Mouse (Mus musculus): ENCODE results near the gene Lgr6. TPM values are rescaled to one million over a fixed set of nuclear protein-coding genes. Genes with fewer than 3 reads are reported as not detected.

Gene Lgr6
- polyA plus RNA-seq, 1 experiment = 0.21 TPM

DNA sequence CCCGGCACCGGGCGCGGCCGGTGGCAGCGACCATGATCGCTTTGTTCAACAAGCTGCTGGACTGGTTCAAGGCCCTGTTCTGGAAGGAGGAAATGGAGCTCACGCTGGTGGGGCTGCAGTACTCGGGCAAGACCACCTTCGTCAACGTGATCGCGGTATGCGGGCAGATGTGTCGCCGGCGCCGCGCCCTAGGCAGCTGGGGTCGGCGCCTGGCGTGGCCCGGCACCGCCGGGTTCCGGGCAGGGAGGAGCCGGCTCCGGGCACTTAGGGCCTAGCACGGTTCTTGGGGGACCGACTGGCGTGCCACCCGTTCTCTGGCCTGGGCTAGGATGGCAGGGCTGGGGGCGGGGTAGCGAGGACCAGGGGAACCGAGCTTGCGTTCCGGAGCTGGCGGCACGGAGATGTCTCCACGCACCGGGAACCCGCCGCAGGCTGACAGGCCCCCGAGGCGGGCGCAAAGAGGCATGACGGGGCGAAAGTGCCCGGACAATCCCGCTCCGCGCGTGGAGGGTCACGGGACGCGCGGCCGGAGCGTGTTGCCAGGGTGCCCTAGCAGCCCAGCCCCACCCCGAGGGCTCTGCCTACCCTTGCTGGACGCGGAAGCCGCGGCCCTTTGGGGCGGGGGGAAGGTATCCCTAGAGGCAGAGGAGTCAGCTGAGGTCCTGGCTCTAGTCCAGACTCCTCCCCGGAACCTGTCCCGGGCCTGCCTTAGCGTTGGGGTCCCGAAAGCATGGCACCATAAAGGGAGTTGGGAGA lies 42.0 kb upstream of the Lgr6 start:
- Histone ChIP-seq H3K4me3 (ENCODE audit: extremely low read depth, insufficient read depth, insufficient read length) (peak overlapping the region; percentile 91), H3K27me3 (ENCODE audit: control insufficient read depth, insufficient read depth, low read length) (no peaks in the 10 kb centered on the region), H3K27ac (ENCODE audit: insufficient read depth, low read length) (peak overlapping the region; percentile 90), H3K36me3 (ENCODE audit: control insufficient read depth, insufficient read depth, low read length) (peaks cover 9% of the 10 kb centered on the region), H3K4me1 (ENCODE audit: control insufficient read depth, insufficient read depth, insufficient read length) (peaks cover 12% of the 10 kb centered on the region; the same call in 1 of the 2 replicates)
- peak; percentile 40 to 78 for DNase-seq (ENCODE audit: low read depth in 1 of 2, low spot score in 2 of 2)
- TF ChIP-seq POLR2A (IDR thresholded peaks at IDR 0.05; ENCODE audit: low read depth, low read length) (no peak; the same call in 1 of the 2 replicates), CTCF (IDR thresholded peaks at IDR 0.05; ENCODE audit: extremely low read depth, insufficient read depth, insufficient read length, insufficient replicate concordance) (no peak)
- under 1% methylated on average over 68 of the region's 69 CpGs for WGBS

DNA sequence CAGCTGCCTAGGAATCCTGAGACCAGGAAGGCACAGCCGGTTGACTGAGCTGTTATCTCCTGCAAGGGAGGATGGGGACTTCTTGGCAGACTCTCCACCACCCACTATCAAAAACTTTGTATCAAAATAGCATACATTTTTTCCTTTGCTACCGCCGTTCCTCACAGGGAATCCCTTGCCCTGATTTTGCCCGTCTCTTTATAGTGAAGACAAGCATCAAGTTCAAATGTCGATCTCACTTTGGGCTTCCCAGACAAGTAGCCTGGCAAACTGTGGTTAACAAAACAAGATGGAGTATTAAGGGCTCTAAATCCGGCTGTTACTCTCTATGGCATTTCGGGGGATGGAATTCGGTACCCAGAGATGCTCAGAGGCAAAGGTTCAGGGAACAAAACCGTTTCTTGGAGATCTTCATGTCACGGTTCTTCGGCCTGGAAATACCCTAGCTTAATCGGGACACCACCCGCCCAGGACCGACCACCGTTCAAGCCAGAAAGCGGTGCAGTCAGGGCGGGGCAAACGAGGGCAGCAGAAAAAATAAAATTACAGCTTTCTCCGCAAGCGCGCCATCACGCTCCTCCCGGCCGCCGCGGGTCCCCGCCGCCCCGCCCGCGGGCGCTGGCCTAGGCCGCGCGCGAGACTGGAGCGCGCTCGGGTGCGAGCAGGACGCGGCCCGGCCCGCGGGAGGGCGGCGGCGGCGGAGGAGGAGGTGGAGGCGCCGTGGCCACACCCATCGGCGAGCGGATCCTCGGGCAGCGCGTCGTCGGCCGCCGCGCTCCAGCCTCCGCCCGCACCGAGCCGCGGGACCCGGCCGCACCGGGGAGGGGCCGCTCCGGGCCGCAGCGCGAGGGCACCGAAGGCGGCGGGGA lies 41.2 kb upstream of the Lgr6 start, which contains the start of gene Arl8a:
Gene Arl8a (plus strand): TSS at position 748 of the 869 bp plus-strand sequence.
- peak within 1 kb of the TSS; percentile 90 for H3K27ac ChIP-seq (ENCODE audit: insufficient read depth, low read length)
- peak within 1 kb of the TSS; percentile 91 for H3K4me3 ChIP-seq (ENCODE audit: extremely low read depth, insufficient read depth, insufficient read length)
- peaks cover 9% of the 10 kb centered on the region for H3K36me3 ChIP-seq (ENCODE audit: control insufficient read depth, insufficient read depth, low read length)
- peak; percentile 42 to 86 for DNase-seq (ENCODE audit: low read depth in 1 of 2, low spot score in 2 of 2)
- H3K4me1 ChIP-seq (ENCODE audit: control insufficient read depth, insufficient read depth, insufficient read length) = peaks cover 12% of the 10 kb centered on the region; the same call in 1 of the 2 replicates
- H3K27me3 ChIP-seq (ENCODE audit: control insufficient read depth, insufficient read depth, low read length) = no peaks in the 10 kb centered on the region
- WGBS = 4% methylated on average over 78 of the region's 78 CpGs
- TF ChIP-seq POLR2A (IDR thresholded peaks at IDR 0.05; ENCODE audit: low read depth, low read length) (no peak), CTCF (IDR thresholded peaks at IDR 0.05; ENCODE audit: extremely low read depth, insufficient read depth, insufficient read length, insufficient replicate concordance) (no peak)

DNA sequence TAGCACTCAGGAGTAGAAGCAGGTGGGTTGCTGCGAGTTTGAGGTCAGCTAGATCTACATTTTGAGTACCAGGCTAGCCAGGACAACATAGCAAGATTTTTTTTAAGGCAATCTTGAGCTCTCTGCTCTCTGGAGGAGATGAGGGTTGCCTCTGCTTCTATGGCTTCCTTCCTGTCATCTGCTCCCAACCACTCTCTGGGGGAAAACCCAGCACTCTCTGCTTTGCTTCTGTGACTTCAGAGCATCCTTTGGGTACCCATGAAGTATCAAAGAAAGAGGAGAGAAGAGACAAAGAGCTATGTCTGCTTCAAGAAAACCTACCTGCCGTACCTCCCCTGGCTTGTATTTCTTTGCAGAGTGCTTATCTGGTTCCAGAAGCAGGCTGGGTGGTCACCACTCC lies 38.9 kb upstream of the Lgr6 start:
- no peak overlapping the region for H3K27ac ChIP-seq (ENCODE audit: insufficient read depth, low read length)
- 91% methylated on average over 2 of the region's 2 CpGs for WGBS
- DNase-seq (ENCODE audit: low read depth in 1 of 2, low spot score in 2 of 2) = no peak
- H3K36me3 ChIP-seq (ENCODE audit: control insufficient read depth, insufficient read depth, low read length) = peaks cover 12% of the 10 kb centered on the region
- H3K4me3 ChIP-seq (ENCODE audit: extremely low read depth, insufficient read depth, insufficient read length) = no peak overlapping the region
- H3K27me3 ChIP-seq (ENCODE audit: control insufficient read depth, insufficient read depth, low read length) = no peaks in the 10 kb centered on the region
- H3K4me1 ChIP-seq (ENCODE audit: control insufficient read depth, insufficient read depth, insufficient read length) = peaks cover 12% of the 10 kb centered on the region; the same call in 1 of the 2 replicates
- TF ChIP-seq POLR2A (IDR thresholded peaks at IDR 0.05; ENCODE audit: low read depth, low read length) (no peak), CTCF (IDR thresholded peaks at IDR 0.05; ENCODE audit: extremely low read depth, insufficient read depth, insufficient read length, insufficient replicate concordance) (no peak)

DNA sequence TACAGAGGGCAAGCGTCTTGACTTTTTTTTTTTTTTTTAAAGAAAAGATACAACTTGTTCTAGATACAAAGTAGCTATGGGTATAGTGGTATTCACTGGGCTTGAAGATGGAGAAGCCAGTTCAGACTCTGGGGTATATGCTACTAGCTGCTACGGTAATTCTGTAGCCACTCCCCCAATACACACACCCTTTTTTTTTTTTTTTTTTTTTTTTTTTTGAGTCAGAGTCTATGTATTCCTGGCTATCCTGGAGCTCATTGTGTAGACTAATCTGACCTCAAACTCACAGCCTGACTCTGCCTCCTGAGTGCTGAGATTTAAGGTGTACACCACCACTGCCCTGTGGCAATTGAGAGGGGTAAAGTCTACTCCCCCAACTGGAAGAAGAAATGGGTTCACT lies 37.4 kb upstream of the Lgr6 start:
- Histone ChIP-seq H3K4me3 (ENCODE audit: extremely low read depth, insufficient read depth, insufficient read length) (no peak overlapping the region), H3K27ac (ENCODE audit: insufficient read depth, low read length) (no peak overlapping the region), H3K4me1 (ENCODE audit: control insufficient read depth, insufficient read depth, insufficient read length) (peaks cover 7% of the 10 kb centered on the region; the same call in 1 of the 2 replicates), H3K27me3 (ENCODE audit: control insufficient read depth, insufficient read depth, low read length) (no peaks in the 10 kb centered on the region), H3K36me3 (ENCODE audit: control insufficient read depth, insufficient read depth, low read length) (peaks cover 12% of the 10 kb centered on the region)
- 82% methylated on average over 2 of the region's 2 CpGs for WGBS
- TF ChIP-seq CTCF (IDR thresholded peaks at IDR 0.05; ENCODE audit: extremely low read depth, insufficient read depth, insufficient read length, insufficient replicate concordance) (no peak), POLR2A (IDR thresholded peaks at IDR 0.05; ENCODE audit: low read depth, low read length) (no peak)
- no peak for DNase-seq (ENCODE audit: low read depth in 1 of 2, low spot score in 2 of 2)

DNA sequence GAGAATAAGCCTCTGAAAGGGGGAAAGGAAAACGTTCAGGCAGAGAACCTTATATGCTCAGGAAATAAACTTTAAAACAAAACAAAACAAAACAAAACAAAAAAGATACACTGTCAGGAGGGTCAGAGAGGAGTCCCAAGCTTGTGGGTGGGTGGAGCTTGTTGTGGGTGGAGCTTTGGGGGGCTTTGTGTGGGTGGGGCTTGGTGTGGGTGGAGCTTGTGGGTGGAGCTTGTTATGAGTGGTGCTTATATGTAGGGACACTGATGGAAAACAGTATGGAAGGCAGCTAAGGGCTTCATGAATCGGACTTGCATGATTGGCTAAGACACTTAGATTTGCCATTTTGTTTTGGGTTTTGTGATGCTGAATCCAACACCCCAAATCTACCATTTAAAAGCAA lies 34.8 kb upstream of the Lgr6 start:
- WGBS = 88% methylated on average over 2 of the region's 2 CpGs
- H3K4me1 ChIP-seq (ENCODE audit: control insufficient read depth, insufficient read depth, insufficient read length) = peaks cover 6% of the 10 kb centered on the region; the same call in 1 of the 2 replicates
- peaks cover 16% of the 10 kb centered on the region for H3K36me3 ChIP-seq (ENCODE audit: control insufficient read depth, insufficient read depth, low read length)
- no peak for DNase-seq (ENCODE audit: low read depth in 1 of 2, low spot score in 2 of 2)
- H3K27ac ChIP-seq (ENCODE audit: insufficient read depth, low read length) = no peak overlapping the region
- TF ChIP-seq POLR2A (IDR thresholded peaks at IDR 0.05; ENCODE audit: low read depth, low read length) (no peak), CTCF (IDR thresholded peaks at IDR 0.05; ENCODE audit: extremely low read depth, insufficient read depth, insufficient read length, insufficient replicate concordance) (no peak)
- no peaks in the 10 kb centered on the region for H3K27me3 ChIP-seq (ENCODE audit: control insufficient read depth, insufficient read depth, low read length)
- no peak overlapping the region for H3K4me3 ChIP-seq (ENCODE audit: extremely low read depth, insufficient read depth, insufficient read length)

DNA sequence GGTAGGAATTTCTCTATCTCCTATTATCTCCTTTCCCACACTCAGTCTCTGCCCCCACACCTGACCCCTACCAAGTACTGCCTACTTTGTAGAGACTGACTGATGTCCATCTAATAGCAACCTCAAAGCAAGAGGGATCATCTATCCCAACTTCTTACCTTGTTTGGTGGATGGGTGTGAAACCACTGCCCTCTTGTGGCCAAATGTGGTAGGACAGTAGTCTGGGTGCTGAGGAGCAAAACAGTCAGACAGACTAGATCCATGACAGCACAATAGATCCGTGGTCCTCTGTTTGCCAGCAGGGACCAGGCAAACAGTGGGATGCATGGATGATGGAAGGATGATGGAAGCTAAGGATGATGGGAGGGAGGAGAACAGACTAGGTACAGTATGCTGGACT lies 31.4 kb upstream of the Lgr6 start:
- H3K36me3 ChIP-seq (ENCODE audit: control insufficient read depth, insufficient read depth, low read length) = peaks cover 7% of the 10 kb centered on the region
- H3K27ac ChIP-seq (ENCODE audit: insufficient read depth, low read length) = no peak overlapping the region
- H3K4me3 ChIP-seq (ENCODE audit: extremely low read depth, insufficient read depth, insufficient read length) = no peak overlapping the region
- 14% methylated on average over 1 of the region's 1 CpGs for WGBS
- H3K4me1 ChIP-seq (ENCODE audit: control insufficient read depth, insufficient read depth, insufficient read length) = peaks cover 21% of the 10 kb centered on the region; the same call in 1 of the 2 replicates
- peak; percentile 62 to 63 for DNase-seq (ENCODE audit: low read depth in 1 of 2, low spot score in 2 of 2)
- no peaks in the 10 kb centered on the region for H3K27me3 ChIP-seq (ENCODE audit: control insufficient read depth, insufficient read depth, low read length)
- TF ChIP-seq POLR2A (IDR thresholded peaks at IDR 0.05; ENCODE audit: low read depth, low read length) (no peak), CTCF (IDR thresholded peaks at IDR 0.05; ENCODE audit: extremely low read depth, insufficient read depth, insufficient read length, insufficient replicate concordance) (peak; percentile 65; the same call in 1 of the 2 replicates)
